Mouse (Mus musculus) fat pad, adult 2 months (tissue): ENCODE measurements around the gene Tanc1.
A peak's percentile ranks its signal among the peaks of the same experiment; 100 is the strongest.

ENCODE experiments used
- DNase-seq: peaks from one replicate; pipeline ENCODE4 v3.0.0-alpha.2; 2011; ENCODE audit warnings: low read depth, low spot score; ENCODE audit errors: extremely low read depth

Tanc1 gene

GRCm38 (mm10) chr2:59752766-59753165, 140.9 kb downstream of the Tanc1 start:
- no peak for DNase-seq

GRCm38 (mm10) chr2:59756137-59756753, 144.4 kb downstream of the Tanc1 start:
- no peak for DNase-seq

- DNase-seq = no peak
Measured at GRCm38 (mm10) chr2:59757015-59757414, 145.2 kb downstream of the Tanc1 start.

GRCm38 (mm10) chr2:59758139-59758918, 146.5 kb downstream of the Tanc1 start:
- DNase-seq = no peak

- no peak for DNase-seq
Measured at GRCm38 (mm10) chr2:59760731-59761130, 148.9 kb downstream of the Tanc1 start.

GRCm38 (mm10) chr2:59761183-59761582, 149.3 kb downstream of the Tanc1 start:
- no peak for DNase-seq

GRCm38 (mm10) chr2:59762277-59762676, 150.4 kb downstream of the Tanc1 start:
- DNase-seq = no peak

GRCm38 (mm10) chr2:59765671-59766070, 153.8 kb downstream of the Tanc1 start:
- no peak for DNase-seq

GRCm38 (mm10) chr2:59767893-59768292, 156.1 kb downstream of the Tanc1 start:
- DNase-seq = no peak

GRCm38 (mm10) chr2:59768661-59769384, 157.0 kb downstream of the Tanc1 start:
- DNase-seq = no peak

- DNase-seq = no peak
Measured at GRCm38 (mm10) chr2:59769385-59769735, 157.5 kb downstream of the Tanc1 start.

GRCm38 (mm10) chr2:59771708-59772107, 159.9 kb downstream of the Tanc1 start:
- DNase-seq = no peak

GRCm38 (mm10) chr2:59772261-59772683, 160.4 kb downstream of the Tanc1 start:
- no peak for DNase-seq

GRCm38 (mm10) chr2:59774374-59774773, 162.5 kb downstream of the Tanc1 start:
- peak; percentile 81 for DNase-seq

GRCm38 (mm10) chr2:59775148-59775547, 163.3 kb downstream of the Tanc1 start:
- no peak for DNase-seq

- no peak for DNase-seq
Measured at GRCm38 (mm10) chr2:59775820-59776219, 164.0 kb downstream of the Tanc1 start.

- DNase-seq = peak; percentile 88
Measured at GRCm38 (mm10) chr2:59779355-59779754, 167.5 kb downstream of the Tanc1 start.

GRCm38 (mm10) chr2:59780240-59780639, 168.4 kb downstream of the Tanc1 start:
- DNase-seq = no peak

GRCm38 (mm10) chr2:59783055-59783831, 171.4 kb downstream of the Tanc1 start:
- no peak for DNase-seq

- DNase-seq = no peak
Measured at GRCm38 (mm10) chr2:59783832-59784627, 172.2 kb downstream of the Tanc1 start.

GRCm38 (mm10) chr2:59784628-59784883, 172.7 kb downstream of the Tanc1 start:
- no peak for DNase-seq
